Mouse (Mus musculus): ENCODE data around the gene Tspan13. TPM values are rescaled to one million over a fixed set of nuclear protein-coding genes. Genes with fewer than 3 reads are reported as not detected.

The Tspan13 gene
- polyA plus RNA-seq, 1 experiment from 2014 or later, result 204 TPM

DNA sequence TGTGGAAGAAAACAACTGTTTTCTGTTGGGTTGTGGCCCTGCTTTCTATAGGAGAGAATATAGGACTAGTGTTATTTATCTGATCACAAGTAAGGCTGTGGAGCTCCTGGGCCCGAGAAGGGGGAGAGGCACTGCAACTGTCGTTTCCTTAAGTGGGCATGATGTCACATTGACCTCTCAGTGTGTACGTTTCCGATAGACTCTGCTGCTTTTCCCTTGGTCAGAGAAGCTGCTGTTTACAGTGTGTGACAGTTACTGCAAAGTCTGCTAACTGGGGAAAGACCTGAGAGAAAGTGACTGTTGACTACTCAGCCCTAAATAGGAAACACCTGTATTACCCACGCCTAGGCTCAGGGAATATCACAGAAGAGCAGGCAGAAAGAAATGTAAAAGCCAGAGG is 3.9 kb upstream of the Tspan13 start:
- H3K4me1 ChIP-seq (replicated peaks), result peaks cover 7% of the 10 kb centered on the region
- no peaks in the 10 kb centered on the region for H3K27me3 ChIP-seq (ENCODE audit: insufficient read depth, poor library complexity, severe bottlenecking)
- H3K36me3 ChIP-seq, result no peaks in the 10 kb centered on the region
- H3K27ac ChIP-seq, result no peak overlapping the region
- WGBS, result 55% methylated on average over 5 of the region's 5 CpGs
- no peak for DNase-seq (ENCODE audit: low spot score)
- H3K9me3 ChIP-seq, result no peaks in the 10 kb centered on the region
- H3K4me3 ChIP-seq, result no peak overlapping the region

DNA sequence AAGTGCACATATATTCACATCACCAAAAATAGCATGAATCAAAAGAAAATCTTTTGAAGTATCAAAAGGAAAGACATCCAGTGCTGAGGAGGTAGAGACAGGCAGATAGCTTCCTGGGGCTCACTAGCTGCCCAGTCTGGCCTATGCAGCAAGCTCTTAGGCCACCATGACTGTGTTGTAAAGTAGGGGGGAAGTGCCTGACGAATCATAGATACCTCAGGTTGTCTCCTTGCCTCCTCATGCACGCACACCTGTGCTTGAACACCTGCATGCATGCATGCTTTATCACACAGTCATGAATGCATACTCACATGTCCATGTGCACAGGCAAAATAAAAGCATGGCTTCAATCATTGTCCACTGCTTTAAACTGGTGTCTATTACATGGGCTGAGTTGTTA is 2.4 kb upstream of the Tspan13 start:
- Histone ChIP-seq H3K4me3 (no peak overlapping the region), H3K9me3 (no peaks in the 10 kb centered on the region), H3K36me3 (no peaks in the 10 kb centered on the region), H3K4me1 (replicated peaks) (peaks cover 22% of the 10 kb centered on the region), H3K27me3 (ENCODE audit: insufficient read depth, poor library complexity, severe bottlenecking) (no peaks in the 10 kb centered on the region), H3K27ac (no peak overlapping the region)
- no peak for DNase-seq (ENCODE audit: low spot score)
- WGBS, result 80% methylated on average over 2 of the region's 2 CpGs

DNA sequence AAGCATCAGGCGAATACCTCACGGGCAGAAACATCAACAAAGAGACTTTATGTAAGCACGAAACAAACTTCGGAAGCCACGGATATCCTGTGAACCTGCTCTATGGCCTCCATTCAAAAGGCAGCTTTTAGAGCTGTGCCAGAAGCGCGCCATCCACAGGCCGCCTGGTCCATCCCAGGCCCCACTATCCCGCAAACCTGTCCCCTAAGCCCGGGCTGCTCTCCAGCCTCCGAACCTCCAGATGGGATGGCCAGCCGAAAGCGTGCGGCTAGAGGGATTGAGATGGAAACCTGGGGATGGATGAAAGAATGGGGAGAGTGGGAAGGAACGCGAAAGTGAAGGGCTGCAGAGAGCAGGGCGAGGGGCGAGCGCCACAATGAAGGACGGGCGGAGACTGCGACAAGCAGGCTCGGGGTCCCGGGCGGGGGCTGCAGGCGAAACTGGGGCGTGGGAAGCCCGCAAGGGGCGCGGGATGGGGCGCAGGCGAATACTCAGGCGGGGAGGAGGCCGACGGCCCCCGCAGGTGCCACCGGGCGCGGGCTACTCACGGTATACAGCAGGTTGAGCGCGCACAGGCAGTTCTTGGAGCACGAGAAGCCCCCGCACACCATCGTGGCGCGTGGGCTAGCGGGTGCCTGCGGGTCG is 475 bp downstream of the Tspan13 start:
- Histone ChIP-seq H3K4me1 (replicated peaks) (peaks cover 24% of the 10 kb centered on the region), H3K27me3 (ENCODE audit: insufficient read depth, poor library complexity, severe bottlenecking) (no peaks in the 10 kb centered on the region)
- under 1% methylated on average over 50 of the region's 50 CpGs for WGBS

DNA sequence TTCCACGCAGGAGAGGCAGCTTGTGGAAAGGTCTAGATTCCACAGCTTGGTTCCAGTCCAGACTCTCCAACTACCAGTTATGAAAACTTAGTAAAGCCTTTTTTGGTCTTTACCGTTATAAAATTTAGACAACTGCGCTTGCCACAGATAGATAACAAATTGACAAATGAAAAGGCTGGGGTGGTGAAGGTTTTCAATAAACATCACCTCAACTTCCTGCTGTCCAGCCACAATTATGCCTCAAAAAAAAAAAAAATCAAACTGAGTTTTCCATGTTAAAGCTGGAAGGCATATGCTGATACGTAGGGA is 1.1 kb downstream of the Tspan13 start:
- DNase-seq (ENCODE audit: low spot score), result no peak
- Histone ChIP-seq H3K4me1 (replicated peaks) (peaks cover 24% of the 10 kb centered on the region), H3K36me3 (peaks cover 11% of the 10 kb centered on the region), H3K27ac (peak overlapping the region; percentile 99), H3K9me3 (peaks cover 2% of the 10 kb centered on the region; the same call in 1 of the 2 replicates), H3K4me3 (peak overlapping the region; percentile 95), H3K27me3 (ENCODE audit: insufficient read depth, poor library complexity, severe bottlenecking) (no peaks in the 10 kb centered on the region)
- WGBS, result 52% methylated on average over 4 of the region's 4 CpGs

More for the DNA sequence above, 475 bp downstream of the Tspan13 start:
- Histone ChIP-seq H3K4me3 (peak overlapping the region; percentile 95), H3K36me3 (peaks cover 5% of the 10 kb centered on the region), H3K27ac (peak overlapping the region; percentile 99), H3K9me3 (no peaks in the 10 kb centered on the region)
- DNase-seq (ENCODE audit: low spot score), result peak; percentile 76

DNA sequence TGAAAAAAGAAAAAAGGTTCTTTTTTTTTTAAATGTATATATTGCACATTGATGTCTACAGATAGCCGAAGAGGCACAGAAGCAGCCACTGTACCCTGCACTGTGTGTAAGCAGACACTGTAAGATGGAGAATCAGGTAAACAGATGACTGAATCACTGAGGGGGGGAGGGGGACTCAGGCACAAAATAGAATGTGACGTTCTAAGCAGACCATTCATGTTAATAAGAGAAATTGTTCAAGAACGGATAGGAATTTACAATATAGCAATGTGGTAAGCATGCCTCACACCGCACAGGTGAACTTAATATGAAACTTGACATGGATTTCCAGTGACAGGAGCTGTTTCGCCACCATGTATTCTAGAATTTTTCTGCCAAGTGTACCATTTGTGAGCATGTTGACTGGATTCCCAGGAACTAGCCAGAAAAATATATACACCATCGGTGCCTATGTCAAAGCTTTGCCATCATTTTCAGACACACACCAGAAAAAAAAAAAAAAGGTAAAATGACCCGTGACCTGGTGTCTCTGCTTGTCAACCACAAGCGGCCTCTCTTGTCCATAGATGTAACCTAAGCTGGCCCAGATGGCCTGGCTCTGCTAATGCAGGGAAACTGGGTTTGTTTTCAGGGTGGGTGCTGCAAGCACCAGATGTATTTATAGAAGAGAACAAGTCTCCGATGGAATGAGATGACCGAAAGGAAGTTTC is 1.6 kb downstream of the Tspan13 start:
- peak overlapping the region; percentile 99; the same call in 1 of the 2 replicates for H3K27ac ChIP-seq
- peaks cover 24% of the 10 kb centered on the region for H3K4me1 ChIP-seq (replicated peaks)
- 59% methylated on average over 10 of the region's 10 CpGs for WGBS
- peaks cover 7% of the 10 kb centered on the region for H3K9me3 ChIP-seq
- H3K27me3 ChIP-seq (ENCODE audit: insufficient read depth, poor library complexity, severe bottlenecking), result no peaks in the 10 kb centered on the region
- H3K4me3 ChIP-seq, result peak overlapping the region; percentile 95
- DNase-seq (ENCODE audit: low spot score), result peak; percentile 37
- H3K36me3 ChIP-seq, result peaks cover 16% of the 10 kb centered on the region

DNA sequence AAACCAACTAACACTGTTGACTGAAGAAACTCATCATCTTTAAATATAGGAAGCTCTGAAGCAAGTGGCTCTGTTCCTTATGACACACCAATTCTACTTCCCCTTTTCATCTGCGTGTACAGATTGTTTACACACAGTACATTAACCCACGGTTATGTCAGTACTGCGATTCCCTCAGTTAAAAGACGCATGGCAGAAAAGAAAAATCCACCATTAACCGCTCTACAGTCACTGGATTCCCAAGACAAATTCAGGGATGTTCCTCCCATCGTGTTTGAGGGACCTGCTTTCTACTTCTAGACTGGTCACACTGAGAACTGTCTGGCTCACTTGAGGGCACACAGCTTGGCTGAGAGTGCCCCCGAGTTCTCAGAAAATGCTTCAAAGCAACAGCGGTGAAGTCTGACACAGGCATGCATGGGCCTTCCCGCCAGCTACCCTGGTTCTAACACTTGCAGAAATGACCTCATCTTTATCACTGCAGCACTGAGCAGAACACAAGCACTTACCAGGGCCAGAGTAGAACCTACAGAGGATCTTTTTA is 2.7 kb downstream of the Tspan13 start:
- no peaks in the 10 kb centered on the region for H3K27me3 ChIP-seq (ENCODE audit: insufficient read depth, poor library complexity, severe bottlenecking)
- peaks cover 25% of the 10 kb centered on the region for H3K36me3 ChIP-seq
- no peak overlapping the region for H3K4me3 ChIP-seq
- H3K9me3 ChIP-seq, result peaks cover 11% of the 10 kb centered on the region
- DNase-seq (ENCODE audit: low spot score), result no peak
- H3K27ac ChIP-seq, result no peak overlapping the region
- H3K4me1 ChIP-seq (replicated peaks), result peaks cover 24% of the 10 kb centered on the region
- 82% methylated on average over 9 of the region's 9 CpGs for WGBS

DNA sequence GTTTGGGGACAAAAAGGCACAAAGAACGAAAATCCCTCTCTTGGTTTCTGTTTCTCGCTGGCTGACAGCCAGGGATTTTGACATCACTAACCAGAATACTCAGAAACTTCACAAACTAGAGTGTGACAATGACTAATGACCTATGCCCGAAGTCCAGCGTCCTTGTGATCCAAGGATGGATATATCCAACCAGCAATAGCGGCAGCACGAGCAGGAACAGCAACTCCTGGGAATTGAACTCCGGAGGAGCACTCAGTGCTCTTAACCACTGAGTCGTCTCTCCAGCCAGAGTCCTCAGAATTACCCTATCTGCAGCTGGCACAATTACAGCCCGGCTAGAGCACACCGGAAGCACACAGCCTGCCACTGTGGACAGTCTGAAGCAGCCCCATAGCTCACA is 5.5 kb downstream of the Tspan13 start:
- WGBS, result 90% methylated on average over 10 of the region's 10 CpGs
- H3K9me3 ChIP-seq, result peaks cover 18% of the 10 kb centered on the region
- no peak for DNase-seq (ENCODE audit: low spot score)
- H3K36me3 ChIP-seq, result peaks cover 46% of the 10 kb centered on the region
- no peak overlapping the region for H3K4me3 ChIP-seq
- peaks cover 19% of the 10 kb centered on the region for H3K4me1 ChIP-seq (replicated peaks)
- H3K27ac ChIP-seq, result no peak overlapping the region
- H3K27me3 ChIP-seq (ENCODE audit: insufficient read depth, poor library complexity, severe bottlenecking), result no peaks in the 10 kb centered on the region

DNA sequence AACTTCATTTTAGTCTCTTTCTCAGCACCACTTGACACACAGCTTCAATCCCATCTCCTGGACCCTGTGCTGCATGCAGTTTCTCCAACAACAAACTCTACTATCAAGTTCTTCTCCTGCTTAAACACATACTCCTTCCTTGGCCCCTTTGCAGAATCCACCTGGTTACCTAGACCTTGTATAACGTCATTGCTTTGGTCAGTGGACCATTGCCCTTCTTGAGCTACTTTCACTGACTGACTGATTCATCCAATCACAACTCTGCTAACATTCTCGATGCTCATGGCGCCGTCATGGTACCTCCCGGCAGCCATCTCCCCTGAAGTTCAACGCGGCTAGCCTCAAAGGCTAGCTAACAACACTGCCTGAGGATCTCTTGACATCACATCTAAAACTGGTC is 6.2 kb downstream of the Tspan13 start:
- Histone ChIP-seq H3K4me3 (no peak overlapping the region), H3K36me3 (peaks cover 46% of the 10 kb centered on the region), H3K27ac (no peak overlapping the region), H3K27me3 (ENCODE audit: insufficient read depth, poor library complexity, severe bottlenecking) (no peaks in the 10 kb centered on the region), H3K4me1 (replicated peaks) (peaks cover 16% of the 10 kb centered on the region), H3K9me3 (peaks cover 18% of the 10 kb centered on the region)
- no peak for DNase-seq (ENCODE audit: low spot score)
- 96% methylated on average over 7 of the region's 7 CpGs for WGBS

DNA sequence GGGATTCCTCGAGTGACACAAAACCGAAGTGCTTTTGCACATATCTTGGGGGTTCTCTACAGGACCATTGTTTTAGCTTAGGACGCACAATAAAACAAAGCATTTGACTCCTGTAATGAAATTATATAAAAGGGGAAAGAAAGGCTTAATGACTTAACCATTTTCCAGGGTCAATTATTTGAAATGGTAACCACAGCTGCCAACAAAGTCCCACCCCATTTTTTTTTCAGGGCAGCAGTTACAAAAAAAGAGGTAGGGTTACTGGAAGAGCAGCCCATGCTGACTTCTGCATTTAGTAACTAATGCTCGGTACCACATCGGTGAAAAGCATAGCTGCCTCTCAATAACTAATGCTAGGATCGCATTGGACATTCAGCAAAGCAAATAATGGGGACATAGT is 6.8 kb downstream of the Tspan13 start:
- Histone ChIP-seq H3K36me3 (peaks cover 46% of the 10 kb centered on the region), H3K4me1 (replicated peaks) (peaks cover 10% of the 10 kb centered on the region), H3K9me3 (peaks cover 18% of the 10 kb centered on the region), H3K4me3 (no peak overlapping the region), H3K27me3 (ENCODE audit: insufficient read depth, poor library complexity, severe bottlenecking) (no peaks in the 10 kb centered on the region), H3K27ac (no peak overlapping the region)
- no peak for DNase-seq (ENCODE audit: low spot score)
- 96% methylated on average over 6 of the region's 6 CpGs for WGBS

DNA sequence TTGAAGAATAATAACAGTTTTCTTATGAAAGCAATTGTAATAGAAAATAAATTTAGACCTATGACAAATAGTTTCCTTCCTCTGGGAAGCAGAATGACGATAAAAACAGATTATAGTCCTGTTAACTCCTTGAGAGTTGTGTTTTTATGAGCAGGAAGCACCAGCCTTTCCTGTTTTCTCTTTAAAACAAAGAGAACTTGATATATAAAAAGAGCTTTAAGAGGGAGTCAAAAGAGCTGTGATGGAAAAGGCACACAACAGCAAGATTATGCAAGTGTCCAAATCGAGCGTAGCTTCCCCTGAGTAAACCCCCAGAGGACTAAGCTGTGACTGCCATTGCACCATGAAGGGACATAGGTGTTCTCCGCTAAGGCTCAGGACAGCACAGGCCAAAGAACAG is 9.9 kb downstream of the Tspan13 start:
- no peak for DNase-seq (ENCODE audit: low spot score)

DNA sequence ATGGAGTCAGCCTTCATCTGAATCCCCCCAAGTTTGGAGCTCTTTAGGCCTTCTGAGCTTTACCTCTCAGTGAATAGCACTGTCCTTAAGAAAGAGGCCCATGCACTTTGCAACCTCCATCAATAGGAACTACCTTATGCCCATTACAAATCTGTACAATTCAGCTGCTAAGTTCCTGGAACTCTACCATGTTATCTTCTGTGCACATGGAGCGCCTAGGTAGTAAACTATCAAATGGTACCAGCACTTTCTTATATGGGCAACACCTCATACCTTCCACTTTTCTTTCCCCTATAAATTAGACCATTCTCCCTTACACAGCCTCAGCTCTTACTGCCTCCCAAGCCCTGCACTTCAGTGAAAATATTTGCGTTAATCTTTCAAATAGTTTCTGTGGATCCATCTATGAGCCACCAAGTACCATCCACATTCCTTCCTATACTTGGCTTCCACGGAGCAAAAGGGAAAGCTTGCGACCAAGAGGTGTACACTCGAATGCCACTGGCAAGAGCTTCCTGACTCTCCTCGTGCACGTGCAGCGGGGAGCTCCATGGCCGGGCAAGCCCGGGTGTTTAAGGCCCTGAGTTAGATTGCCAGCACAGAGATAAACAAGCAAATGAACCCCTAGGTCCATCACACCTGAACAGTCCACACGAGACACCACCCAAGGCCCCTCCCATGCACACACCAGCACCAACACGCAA is 11.5 kb downstream of the Tspan13 start:
- peaks cover 31% of the 10 kb centered on the region for H3K36me3 ChIP-seq

More for the DNA sequence above, 9.9 kb downstream of the Tspan13 start:
- Histone ChIP-seq H3K4me3 (no peak overlapping the region), H3K9me3 (peaks cover 18% of the 10 kb centered on the region), H3K27ac (no peak overlapping the region), H3K36me3 (peaks cover 46% of the 10 kb centered on the region), H3K4me1 (replicated peaks) (no peaks in the 10 kb centered on the region), H3K27me3 (ENCODE audit: insufficient read depth, poor library complexity, severe bottlenecking) (no peaks in the 10 kb centered on the region)
- WGBS, result 86% methylated on average over 4 of the region's 4 CpGs

DNA sequence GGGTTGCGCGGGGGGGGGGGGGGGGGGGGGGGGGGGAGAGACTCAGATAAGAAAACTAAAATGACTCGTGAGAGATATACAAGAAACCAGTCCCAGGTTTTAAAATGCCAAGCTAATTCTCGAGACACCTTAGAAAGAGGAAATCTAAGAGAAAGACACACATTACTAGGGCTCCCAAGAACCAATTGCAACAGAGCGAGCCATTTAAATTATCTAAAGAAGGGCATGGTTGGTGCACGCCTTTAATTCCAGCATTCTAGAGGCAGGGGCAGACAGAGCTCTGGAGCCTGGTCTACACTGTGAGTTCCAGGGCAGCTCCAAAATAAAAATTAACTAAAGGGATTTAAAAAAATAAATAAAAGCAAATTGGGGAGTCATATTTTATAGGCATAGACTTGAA is 12.6 kb downstream of the Tspan13 start:
- H3K9me3 ChIP-seq, result peaks cover 7% of the 10 kb centered on the region; the same call in 1 of the 2 replicates
- H3K4me3 ChIP-seq, result no peak overlapping the region
- no peak for DNase-seq (ENCODE audit: low spot score)
- H3K4me1 ChIP-seq (replicated peaks), result no peaks in the 10 kb centered on the region
- no peaks in the 10 kb centered on the region for H3K27me3 ChIP-seq (ENCODE audit: insufficient read depth, poor library complexity, severe bottlenecking)
- no peak overlapping the region for H3K27ac ChIP-seq
- 75% methylated on average over 4 of the region's 6 CpGs for WGBS
- H3K36me3 ChIP-seq, result peaks cover 22% of the 10 kb centered on the region

More for the DNA sequence above, 11.5 kb downstream of the Tspan13 start:
- no peaks in the 10 kb centered on the region for H3K4me1 ChIP-seq (replicated peaks)
- no peak overlapping the region for H3K4me3 ChIP-seq
- 91% methylated on average over 12 of the region's 12 CpGs for WGBS
- H3K27ac ChIP-seq, result no peak overlapping the region
- peaks cover 12% of the 10 kb centered on the region for H3K9me3 ChIP-seq
- DNase-seq (ENCODE audit: low spot score), result no peak
- no peaks in the 10 kb centered on the region for H3K27me3 ChIP-seq (ENCODE audit: insufficient read depth, poor library complexity, severe bottlenecking)
